Mouse (Mus musculus) gastrocnemius, adult 8-10 months (tissue): ENCODE data around the gene Kat6b. TPM values are rescaled to one million over a fixed set of nuclear protein-coding genes. Genes with fewer than 3 reads are reported as not detected.

ENCODE experiments used
- DNase-seq, 2 experiments: peaks; one replicate each; pipeline ENCODE4 v3.0.0; 2022; ENCODE audit warnings: low spot score in 2 of 2
- total RNA-seq, 4 experiments: library from RNA; stranded (reverse); gene quantifications; 2 replicates each; pipeline ENCODE4 v1.2.4; 2022

The Kat6b gene
- total RNA-seq, 4 experiments from 2014 or later = 18.5 to 22.6 (median 20.8) TPM

- no peak for DNase-seq
Measured at GRCm38 (mm10) chr14:21590205-21590604, 109.0 kb downstream of the Kat6b start.

GRCm38 (mm10) chr14:21592152-21592551 lies 110.9 kb downstream of the Kat6b start:
- no peak for DNase-seq

- DNase-seq = no peak
Measured at GRCm38 (mm10) chr14:21592985-21593750, 111.9 kb downstream of the Kat6b start.

DNA sequence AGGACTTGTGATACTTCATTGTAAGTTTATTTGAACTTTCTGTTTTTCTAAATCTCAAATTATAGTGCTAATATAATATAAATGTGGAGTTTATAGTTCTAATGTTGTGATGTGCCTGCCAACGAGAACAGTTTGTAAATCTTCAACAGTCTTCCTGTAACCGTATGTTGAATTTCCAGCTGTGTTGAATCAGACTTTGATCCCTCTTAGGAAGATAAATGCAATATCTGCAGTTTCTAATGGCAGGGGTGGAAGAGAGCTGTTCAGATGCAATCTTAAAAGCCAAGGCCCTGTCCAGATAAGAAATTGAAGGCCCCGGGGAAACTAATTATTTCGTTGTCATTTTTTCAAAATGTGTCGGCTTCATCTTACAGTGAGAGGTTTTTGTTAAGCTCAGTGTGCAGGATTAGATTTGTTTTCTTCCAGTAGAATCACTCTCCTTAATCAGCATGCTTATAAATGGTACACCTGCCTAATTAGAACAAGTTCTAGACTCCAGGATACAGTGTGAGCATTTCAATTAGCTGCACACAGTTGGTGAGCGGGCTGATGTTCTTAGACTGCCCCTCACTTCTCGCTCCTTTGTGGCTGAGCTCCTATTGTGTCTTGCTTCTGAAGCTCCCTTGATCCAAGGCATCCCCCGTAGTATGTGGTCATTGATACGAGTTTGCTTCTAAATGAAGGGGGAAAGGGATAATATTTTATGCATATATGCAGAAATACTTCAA lies 118.4 kb downstream of the Kat6b start:
- DNase-seq = no peak

- DNase-seq = no peak
Measured at GRCm38 (mm10) chr14:21600174-21600566, 118.9 kb downstream of the Kat6b start.

GRCm38 (mm10) chr14:21600628-21601027 lies 119.4 kb downstream of the Kat6b start:
- DNase-seq = no peak

DNA sequence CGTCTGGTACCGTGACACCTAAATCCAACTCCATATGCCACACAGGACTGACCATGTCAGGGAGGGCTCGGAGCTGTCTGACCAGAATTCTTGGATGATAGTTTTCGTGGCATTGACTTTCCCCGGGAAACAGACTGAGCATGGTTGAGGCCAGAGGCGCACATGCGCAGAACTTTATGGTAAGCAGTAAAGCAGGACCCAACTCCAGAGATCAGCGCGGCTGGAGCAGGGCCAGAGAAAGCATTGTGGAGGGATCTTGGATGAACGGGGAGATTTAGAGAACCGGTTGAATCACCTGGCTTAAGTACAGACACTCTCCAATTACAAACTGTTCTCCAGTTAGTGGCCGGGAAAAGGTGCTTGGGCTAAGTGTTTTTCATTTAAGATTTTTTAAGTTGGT lies 120.9 kb downstream of the Kat6b start:
- DNase-seq = no peak

- DNase-seq = no peak
Measured at GRCm38 (mm10) chr14:21602937-21603336, 121.7 kb downstream of the Kat6b start.

- DNase-seq = no peak
Measured at GRCm38 (mm10) chr14:21607686-21608085, 126.5 kb downstream of the Kat6b start.

GRCm38 (mm10) chr14:21608886-21609285 lies 127.7 kb downstream of the Kat6b start:
- no peak for DNase-seq

DNA sequence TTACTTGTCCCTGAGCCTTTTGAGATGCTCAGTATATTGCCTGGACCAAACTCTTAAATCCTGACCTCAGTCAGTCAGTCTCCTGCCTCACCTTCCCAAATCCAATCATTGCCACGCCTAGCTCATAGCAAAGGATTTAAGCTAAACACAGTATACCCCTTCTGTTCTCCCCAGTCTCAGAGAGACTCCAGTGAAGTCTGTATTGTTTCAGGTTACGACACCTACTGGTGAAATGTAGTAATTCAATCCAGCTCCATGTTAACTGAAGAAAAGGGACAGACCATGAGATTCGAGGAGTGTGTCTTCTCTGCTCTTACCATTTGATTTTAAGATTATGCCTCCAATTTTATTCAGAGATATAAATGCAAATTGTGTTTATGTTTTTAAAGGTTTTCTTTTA lies 129.0 kb downstream of the Kat6b start:
- DNase-seq = no peak

DNA sequence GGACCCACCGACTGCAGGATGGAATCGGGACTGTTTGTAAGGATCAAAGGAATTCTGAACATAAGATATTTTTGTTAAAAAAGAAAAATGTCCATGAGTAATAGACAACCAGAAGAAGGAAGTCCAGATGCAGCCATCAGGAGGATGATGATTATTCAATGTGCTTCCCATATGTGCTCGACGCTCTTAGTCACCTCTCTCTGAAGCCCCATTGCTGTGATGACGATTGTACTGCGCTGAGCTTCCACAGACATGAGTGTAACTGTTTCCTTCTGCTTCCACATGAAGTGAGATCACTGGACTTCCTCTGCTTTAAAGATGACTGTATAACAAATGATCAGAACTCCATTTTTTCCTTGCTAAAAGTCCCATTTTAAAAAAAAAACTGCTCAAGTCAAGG lies 131.8 kb downstream of the Kat6b start:
- DNase-seq = no peak

DNA sequence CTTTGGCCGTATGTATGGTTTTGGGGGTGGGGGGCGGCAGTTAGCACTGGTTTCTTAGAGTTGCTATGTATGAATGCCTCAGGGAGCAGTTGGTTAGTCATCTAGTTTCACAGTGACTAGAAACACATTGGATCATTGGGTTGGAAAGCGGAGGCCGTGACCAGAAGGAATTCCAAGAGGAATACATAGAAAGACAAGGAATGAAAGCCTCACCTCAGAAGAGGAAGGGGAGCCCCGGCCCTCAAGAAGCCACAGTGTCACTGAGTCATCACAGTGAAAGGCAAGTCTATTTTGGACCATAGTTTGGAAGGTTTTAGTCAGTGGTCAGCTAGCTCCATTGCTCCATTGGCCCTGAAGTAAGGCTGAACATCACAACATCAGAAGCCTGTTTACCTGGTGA lies 132.9 kb downstream of the Kat6b start:
- no peak for DNase-seq

- DNase-seq = no peak
Measured at GRCm38 (mm10) chr14:21615853-21616252, 134.6 kb downstream of the Kat6b start.

- DNase-seq = no peak
Measured at GRCm38 (mm10) chr14:21617221-21617980, 136.2 kb downstream of the Kat6b start.

DNA sequence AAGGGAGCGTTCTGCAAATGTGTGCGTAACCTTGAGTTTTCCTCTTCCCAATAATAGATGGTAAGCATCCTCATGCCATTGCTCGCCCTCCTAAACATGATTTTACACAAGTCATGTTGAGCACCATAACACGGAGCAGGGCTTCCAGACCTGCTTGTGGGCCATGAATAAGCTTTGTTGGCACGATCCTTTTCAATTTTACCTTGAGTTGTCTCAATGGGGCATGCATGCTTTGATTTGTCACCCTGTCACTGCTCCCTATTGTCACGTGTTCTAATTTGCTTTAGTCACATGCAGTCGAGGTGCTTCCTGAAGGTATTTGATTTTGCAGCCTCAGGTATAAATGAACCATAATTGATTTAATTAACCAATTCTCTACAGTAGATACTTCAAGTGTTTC lies 138.7 kb downstream of the Kat6b start:
- no peak for DNase-seq

- DNase-seq = no peak
Measured at GRCm38 (mm10) chr14:21625946-21626345, 144.7 kb downstream of the Kat6b start.

DNA sequence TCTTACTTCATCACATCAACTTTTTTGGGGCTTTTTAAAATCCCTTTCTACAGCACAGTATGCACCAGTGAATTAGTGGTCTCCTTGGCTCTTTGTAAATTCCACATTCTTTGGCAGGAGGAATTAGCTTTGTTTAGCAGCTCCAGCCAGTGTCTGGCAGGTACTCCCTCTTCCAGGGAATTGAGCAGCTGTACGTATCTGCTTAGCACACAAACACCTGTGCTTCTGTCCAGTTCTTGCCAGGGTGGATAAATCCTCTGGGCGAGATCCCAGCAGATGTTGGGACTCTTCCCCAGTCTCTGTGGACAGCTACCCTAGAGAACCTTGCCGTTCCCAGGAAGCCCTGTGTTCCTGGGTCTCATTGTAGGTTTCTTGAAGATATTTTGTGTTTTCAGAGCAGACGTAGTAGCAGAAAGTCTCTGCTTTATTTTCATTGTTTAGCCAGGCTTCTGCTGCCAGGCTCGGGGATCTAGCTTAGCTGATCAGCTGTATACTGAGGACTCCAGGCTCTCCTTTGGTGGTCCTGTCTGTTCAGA lies 150.5 kb downstream of the Kat6b start:
- no peak for DNase-seq

- no peak for DNase-seq
Measured at GRCm38 (mm10) chr14:21636548-21636947, 155.3 kb downstream of the Kat6b start.

- no peak for DNase-seq
Measured at GRCm38 (mm10) chr14:21640806-21641435, 159.7 kb downstream of the Kat6b start.

DNA sequence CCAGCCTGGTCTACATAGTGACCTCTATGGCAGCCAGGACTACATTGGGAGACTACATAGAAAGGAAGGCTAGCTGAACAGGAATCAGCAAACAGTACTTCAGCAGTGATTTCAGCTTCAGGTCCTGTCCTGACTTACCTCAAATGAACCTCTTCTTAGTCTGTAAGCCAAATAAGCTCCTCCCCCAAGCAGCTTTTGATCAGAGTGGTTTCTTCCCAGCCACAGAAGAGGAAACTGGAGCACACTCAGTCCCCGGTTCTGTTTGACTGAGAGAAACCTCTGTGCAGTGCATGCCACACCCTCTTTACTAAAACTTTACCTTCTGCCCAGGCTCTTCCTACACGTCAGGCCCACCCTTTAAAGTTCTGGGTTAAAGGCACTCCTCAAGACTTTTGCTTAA lies 172.6 kb downstream of the Kat6b start:
- no peak for DNase-seq
